Mouse (Mus musculus) thymus, adult 2 months (tissue): ENCODE results near the gene Pou6f2.

Experiments used
- CTCF ChIP-seq: fragments of 200-500 bp; IDR thresholded peaks from 2 replicates; pipeline ENCODE4 v1.5.1; 2012; ENCODE audit warnings: mild to moderate bottlenecking, control low read depth, low read length, moderate library complexity, borderline replicate concordance; ENCODE audit not compliant: control insufficient read depth, poor library complexity, insufficient read depth; ENCODE audit errors: extremely low read depth
- POLR2A ChIP-seq: fragments of 200-500 bp; IDR thresholded peaks from 2 replicates; pipeline ENCODE4 v1.6.1; 2012; ENCODE audit warnings: mild to moderate bottlenecking, low read length, control low read depth, moderate library complexity; ENCODE audit not compliant: control insufficient read depth, poor library complexity, insufficient read depth; ENCODE audit errors: extremely low read depth

GRCm38 (mm10) chr13:18397586-18397985, at the start of gene Pou6f2:
- TF ChIP-seq CTCF (no peak), POLR2A (no peak)
